Mouse (Mus musculus) erythroblast, embryonic 14.5 days (primary cell): ENCODE measurements around the gene Ncoa1. TPM values are rescaled to one million over a fixed set of nuclear protein-coding genes. Genes with fewer than 3 reads are reported as not detected.
"Not testable (repeated sequence)": the region's sequence is repeated elsewhere in the genome, so short reads cannot be mapped to it uniquely, and the experiment has no call there.

Experiments
- H3K27me3 ChIP-seq: 2 replicates; pipeline ENCODE4 v1.6.1; 2012; ENCODE audit warnings: inconsistent platforms; ENCODE audit not compliant: control insufficient read depth
- H3K36me3 ChIP-seq: 2 replicates; pipeline ENCODE4 v1.6.1; 2012; ENCODE audit warnings: mild to moderate bottlenecking, inconsistent platforms; ENCODE audit not compliant: control insufficient read depth
- H3K4me1 ChIP-seq: 2 replicates; pipeline ENCODE4 v1.6.1; 2012; ENCODE audit warnings: inconsistent platforms; ENCODE audit not compliant: control insufficient read depth
- H3K4me3 ChIP-seq: replicated peaks from 2 replicates; pipeline ENCODE3; 2012; ENCODE audit warnings: moderate library complexity, mild to moderate bottlenecking, inconsistent platforms
- H3K9me3 ChIP-seq: 2 replicates; pipeline ENCODE4 v1.6.1; 2012; ENCODE audit warnings: low read length, inconsistent platforms, mixed read lengths; ENCODE audit not compliant: control insufficient read depth
- GATA1 ChIP-seq: IDR thresholded peaks from 2 replicates; pipeline ENCODE4 v1.6.1; 2012; ENCODE audit warnings: low read length, inconsistent platforms, mixed read lengths
- TAL1 ChIP-seq: IDR thresholded peaks from 3 replicates; pipeline ENCODE4 v1.6.1; 2012; ENCODE audit warnings: low read length, inconsistent platforms, mixed read lengths
- polyA plus RNA-seq: library from polyadenylated mRNA; stranded (reverse); fragments of >175 nt; gene quantifications from 2 replicates; pipeline ENCODE4 v1.2.3, GENCODE M21; 2012

Ncoa1 gene
- polyA plus RNA-seq, 1 experiment = 0.07 TPM

DNA sequence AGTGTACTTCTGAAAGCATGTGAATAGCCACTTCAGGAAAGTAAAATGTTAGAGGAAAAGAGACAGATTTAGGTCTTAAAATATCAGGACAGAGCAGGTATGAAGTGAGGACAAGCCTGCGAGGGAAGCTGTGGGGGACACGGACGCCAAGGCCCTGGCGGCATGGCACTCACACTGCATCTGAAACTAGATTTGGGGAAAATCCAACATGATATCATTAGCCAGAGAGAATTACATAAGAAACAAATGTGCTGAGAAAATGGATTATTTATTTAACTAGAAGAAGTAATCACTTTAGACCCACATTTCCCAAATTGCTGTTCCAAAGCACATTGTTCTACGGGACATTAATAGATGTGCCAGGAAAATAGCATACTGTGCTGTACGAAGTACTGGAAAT lies 205.9 kb downstream of the Ncoa1 start:
- TF ChIP-seq GATA1 = no peak
- no peak for TF ChIP-seq TAL1
- no peaks in the 10 kb centered on the region for H3K27me3 ChIP-seq
- no peaks in the 10 kb centered on the region for H3K4me1 ChIP-seq
- no peak overlapping the region for H3K4me3 ChIP-seq
- H3K9me3 ChIP-seq = no peaks in the 10 kb centered on the region
- H3K36me3 ChIP-seq = peaks cover 2% of the 10 kb centered on the region; the same call in 1 of the 2 replicates

DNA sequence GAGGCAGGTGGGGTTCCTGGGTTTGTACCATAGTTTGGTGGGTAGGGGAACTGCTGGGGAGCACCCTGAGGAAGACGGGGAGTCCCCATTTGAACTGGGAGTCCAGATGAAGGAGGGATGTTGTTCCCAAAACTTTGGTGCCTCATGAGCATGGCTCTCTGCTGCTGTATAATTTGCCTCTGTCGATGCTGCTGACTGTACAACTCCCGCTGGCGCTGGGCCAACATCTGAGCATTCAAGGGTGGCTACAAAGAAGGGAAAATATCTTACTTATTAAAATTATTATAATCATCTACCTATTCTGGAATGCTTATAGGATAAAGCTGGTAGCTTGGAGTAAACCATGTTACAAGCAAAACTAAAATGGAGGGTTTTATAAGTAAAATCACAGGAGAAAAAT lies 209.2 kb downstream of the Ncoa1 start:
- H3K4me1 ChIP-seq = no peaks in the 10 kb centered on the region
- H3K27me3 ChIP-seq = no peaks in the 10 kb centered on the region
- TF ChIP-seq GATA1 (no peak), TAL1 (no peak)
- H3K9me3 ChIP-seq = no peaks in the 10 kb centered on the region
- H3K4me3 ChIP-seq = no peak overlapping the region
- peaks cover 2% of the 10 kb centered on the region; the same call in 1 of the 2 replicates for H3K36me3 ChIP-seq

DNA sequence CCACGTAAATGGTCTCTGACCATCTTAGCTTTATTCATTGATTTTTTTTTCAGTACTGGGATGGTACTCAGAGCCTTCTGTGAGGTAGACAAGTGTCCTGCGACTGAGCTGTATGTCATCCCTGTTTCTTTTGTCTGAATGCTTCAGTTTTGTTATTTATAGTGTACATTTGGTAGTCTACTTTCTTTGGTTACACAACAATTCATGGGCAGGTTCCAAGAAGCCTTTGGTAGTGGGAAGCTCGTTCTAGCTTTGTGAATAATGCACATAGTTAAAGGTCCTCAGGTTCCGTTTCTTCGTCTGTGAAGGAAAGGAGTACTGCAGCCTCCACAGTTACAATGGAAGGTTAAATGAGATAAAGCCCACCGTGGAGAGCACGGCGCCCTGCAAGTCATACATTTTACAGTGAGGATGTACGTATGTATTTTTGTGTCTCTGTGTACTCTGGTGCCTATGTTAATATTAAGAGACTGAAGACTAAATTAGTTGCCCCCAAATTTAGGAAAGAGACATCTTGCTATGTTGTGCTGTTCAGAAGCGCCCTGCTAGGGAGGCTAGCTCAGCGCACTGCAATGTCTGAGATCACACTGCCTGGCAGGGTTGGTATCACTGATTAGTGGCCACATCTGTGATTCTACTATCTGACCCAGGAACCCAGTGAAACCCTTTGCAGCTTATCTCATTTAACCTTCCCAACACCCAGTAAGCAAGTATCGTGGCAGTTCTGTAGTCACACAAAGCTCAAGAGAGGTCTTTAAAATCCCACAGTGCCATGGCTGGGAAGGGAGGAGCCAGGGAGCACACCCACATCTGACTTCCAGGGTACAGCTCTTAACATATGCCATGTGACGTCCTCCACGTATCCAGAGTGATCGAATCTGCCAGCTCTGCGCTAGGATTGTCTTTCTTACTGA lies 224.0 kb downstream of the Ncoa1 start:
- H3K36me3 ChIP-seq = no peaks in the 10 kb centered on the region
- H3K27me3 ChIP-seq = no peaks in the 10 kb centered on the region
- TF ChIP-seq TAL1 (peak; percentile 47), GATA1 (peak; percentile 17; the same call in 1 of the 2 replicates)
- H3K4me3 ChIP-seq = peak overlapping the region; percentile 0
- H3K9me3 ChIP-seq = no peaks in the 10 kb centered on the region
- peaks cover 18% of the 10 kb centered on the region for H3K4me1 ChIP-seq

DNA sequence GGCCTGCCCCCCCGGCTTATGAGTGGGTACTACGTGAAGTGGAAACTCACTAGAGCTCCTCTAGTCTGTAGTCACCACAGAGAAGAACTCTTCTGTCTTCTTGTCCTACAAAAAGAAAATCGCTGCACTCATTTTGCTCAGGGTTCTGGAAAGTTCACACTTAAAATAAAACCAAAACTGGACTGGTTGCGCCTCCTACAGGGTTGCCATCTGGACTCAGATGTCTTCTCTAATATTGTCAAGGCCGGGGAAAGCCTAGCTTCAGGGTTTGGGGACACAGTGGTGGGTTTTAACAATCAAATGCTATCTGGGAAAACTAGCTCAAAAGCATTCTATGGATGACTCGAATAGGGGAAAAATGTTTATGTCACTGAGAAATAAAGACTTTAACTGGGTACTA lies 227.2 kb downstream of the Ncoa1 start:
- Histone ChIP-seq H3K36me3 (no peaks in the 10 kb centered on the region), H3K4me3 (no peak overlapping the region), H3K4me1 (peaks cover 18% of the 10 kb centered on the region), H3K9me3 (no peaks in the 10 kb centered on the region), H3K27me3 (no peaks in the 10 kb centered on the region)
- TF ChIP-seq TAL1 = no peak
- TF ChIP-seq GATA1 = no peak

DNA sequence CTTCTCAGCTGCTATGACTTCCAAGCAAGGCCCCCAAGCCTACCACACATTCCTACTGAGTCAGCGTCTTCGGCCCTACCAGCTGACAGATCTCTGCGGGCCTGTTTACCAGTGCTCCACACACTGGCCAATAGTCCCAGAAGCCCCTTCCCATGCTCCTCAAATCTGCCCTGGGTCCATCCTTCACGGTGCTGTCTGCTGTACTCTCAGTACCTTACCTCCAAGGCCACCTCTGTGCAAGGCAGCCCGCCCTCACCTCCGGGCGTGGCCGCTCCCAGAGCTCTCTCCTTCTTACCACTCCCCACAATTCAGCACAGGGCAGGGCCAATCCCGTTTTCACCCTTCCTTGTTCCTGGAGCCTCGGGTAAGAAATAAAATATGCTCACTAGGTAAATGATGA lies 231.2 kb downstream of the Ncoa1 start:
- Histone ChIP-seq H3K4me3 (no peak overlapping the region), H3K4me1 (no peaks in the 10 kb centered on the region), H3K9me3 (no peaks in the 10 kb centered on the region), H3K27me3 (no peaks in the 10 kb centered on the region), H3K36me3 (no peaks in the 10 kb centered on the region)
- TF ChIP-seq TAL1 (no peak), GATA1 (no peak)

DNA sequence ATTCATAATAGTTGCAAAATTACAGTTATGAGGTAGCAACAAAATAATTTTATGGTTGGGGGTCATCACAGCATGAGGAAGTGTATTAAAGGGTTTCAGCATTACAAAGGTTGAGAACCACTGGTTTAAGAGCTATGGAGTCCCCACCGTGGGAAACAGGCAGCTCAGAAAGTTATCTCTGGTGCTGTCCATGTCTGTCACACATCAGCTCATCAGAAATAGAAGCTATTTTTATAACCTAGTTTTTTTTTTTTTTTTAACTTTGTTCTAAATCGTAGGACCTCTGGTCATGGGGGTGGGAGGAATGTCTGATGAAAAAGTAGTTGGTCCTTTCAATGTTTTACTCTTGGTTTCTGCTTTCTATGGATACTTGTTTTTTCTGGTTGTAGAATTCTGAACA lies 233.2 kb downstream of the Ncoa1 start:
- H3K27me3 ChIP-seq = no peaks in the 10 kb centered on the region
- no peaks in the 10 kb centered on the region for H3K36me3 ChIP-seq
- H3K9me3 ChIP-seq = no peaks in the 10 kb centered on the region
- H3K4me1 ChIP-seq = no peaks in the 10 kb centered on the region
- H3K4me3 ChIP-seq = no peak overlapping the region
- TF ChIP-seq GATA1 = no peak
- TF ChIP-seq TAL1 = no peak

DNA sequence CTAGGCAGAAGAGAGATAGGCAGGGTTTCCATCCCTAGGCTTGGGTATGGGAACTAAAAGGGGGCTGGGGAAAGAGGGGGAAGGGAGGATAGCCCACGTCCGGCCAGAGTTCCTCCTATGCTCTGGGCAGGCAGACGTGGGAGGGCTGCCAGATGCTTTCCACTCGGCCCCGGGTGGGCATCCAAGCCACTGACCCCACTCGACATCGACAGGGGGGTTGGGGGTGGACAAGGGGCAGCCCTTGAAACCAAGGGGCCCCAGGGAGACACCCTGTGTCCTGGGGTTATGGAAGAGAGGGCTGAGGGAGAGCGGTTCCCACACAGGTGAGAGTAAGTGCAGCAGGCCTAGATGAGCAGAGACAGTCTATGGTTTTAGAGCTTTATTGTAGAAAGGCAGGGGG lies 236.7 kb downstream of the Ncoa1 start:
- H3K27me3 ChIP-seq, H3K4me3 ChIP-seq, H3K9me3 ChIP-seq, H3K36me3 ChIP-seq, H3K4me1 ChIP-seq: not testable (repeated sequence)

DNA sequence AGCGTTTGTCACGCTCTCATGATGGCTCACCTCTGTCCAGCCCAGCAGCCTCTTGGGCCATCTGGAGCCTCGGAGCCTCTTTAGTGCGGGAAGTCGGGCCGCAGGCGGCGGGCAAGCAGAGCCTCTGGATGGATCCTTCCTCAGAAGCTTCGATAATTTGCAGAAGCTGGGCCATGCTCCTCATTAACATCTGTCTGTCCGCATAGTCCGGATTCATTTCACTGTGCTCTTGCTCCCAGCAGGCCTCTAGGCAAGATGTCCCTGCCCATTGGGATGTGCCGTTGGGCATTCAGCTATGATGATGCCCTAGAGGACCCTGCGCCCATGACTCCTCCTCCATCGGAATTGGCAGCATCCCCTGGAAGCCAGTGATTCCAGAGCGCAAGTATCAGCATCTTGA lies 239.5 kb downstream of the Ncoa1 start:
- peaks cover 3% of the 10 kb centered on the region; the same call in 1 of the 2 replicates for H3K36me3 ChIP-seq
- no peaks in the 10 kb centered on the region for H3K9me3 ChIP-seq
- H3K27me3 ChIP-seq = no peaks in the 10 kb centered on the region
- H3K4me1 ChIP-seq = peaks cover 21% of the 10 kb centered on the region
- no peak overlapping the region for H3K4me3 ChIP-seq
- TF ChIP-seq GATA1 = no peak
- no peak for TF ChIP-seq TAL1

DNA sequence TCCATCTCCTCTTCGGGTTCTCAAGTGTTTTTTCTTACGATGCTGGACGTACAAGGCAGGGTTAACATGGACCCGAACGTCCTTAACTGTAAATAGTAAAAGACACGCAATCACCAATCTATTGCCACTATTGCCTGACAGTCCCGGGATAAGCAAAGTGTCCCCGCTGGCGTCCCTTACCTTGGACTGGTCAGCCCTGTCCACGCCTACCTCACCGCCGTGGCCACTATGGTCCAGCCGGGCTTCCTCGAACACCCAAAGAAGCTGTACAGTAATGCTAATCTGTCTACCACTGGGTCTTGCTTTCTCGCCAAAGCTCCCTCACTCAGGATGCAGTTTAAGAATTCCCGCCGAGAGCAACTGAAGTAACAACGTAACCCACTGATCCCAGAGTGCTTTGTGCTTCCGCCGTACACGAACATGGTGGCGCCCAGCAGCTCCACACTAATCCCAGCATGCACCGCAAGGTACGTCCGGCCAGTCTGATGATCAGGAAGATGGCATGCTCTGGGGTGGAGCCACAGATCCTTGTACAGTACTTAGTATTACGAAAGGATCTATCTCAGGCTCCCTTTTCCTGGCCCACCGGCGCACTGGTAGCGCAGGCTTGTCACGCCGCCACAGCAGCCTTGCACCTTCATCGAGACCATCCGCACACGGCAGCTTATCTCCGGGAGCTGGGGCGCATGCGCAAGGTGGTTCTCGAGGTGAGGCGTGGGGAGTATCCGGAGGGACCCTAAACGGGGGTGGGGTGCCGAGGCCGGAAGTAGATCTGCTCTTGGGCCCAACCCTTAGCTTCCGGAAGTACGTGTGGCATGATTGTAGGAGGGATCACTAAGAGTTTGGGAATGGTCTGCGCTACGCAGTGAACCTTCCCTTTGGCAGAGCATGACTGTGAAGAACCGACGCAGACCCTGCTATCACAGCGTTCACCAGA lies 243.1 kb downstream of the Ncoa1 start, which contains the start of the genes Ptrhd1 and Cenpo:
TSS of gene Ptrhd1 (plus strand) at position 456 of the 937 bp plus-strand sequence.
TSS of gene Cenpo (minus strand) at position 723 of the 937 bp plus-strand sequence.
- H3K36me3 ChIP-seq = peaks cover 34% of the 10 kb centered on the region
- H3K27me3 ChIP-seq = no peaks in the 10 kb centered on the region
- peaks cover 34% of the 10 kb centered on the region for H3K4me1 ChIP-seq
- TF ChIP-seq TAL1 (no peak), GATA1 (peak; percentile 27; the same call in 1 of the 2 replicates)
- no peaks in the 10 kb centered on the region for H3K9me3 ChIP-seq
- peak within 1 kb of the TSS; percentile 93 for H3K4me3 ChIP-seq
